Mouse (Mus musculus) cerebellum, adult 18-20 months (tissue): ENCODE measurements around the gene Acat1.
A peak's percentile ranks its signal among the peaks of the same experiment; 100 is the strongest.

Experiments used
- DNase-seq, 2 experiments: peaks; one replicate each; pipeline ENCODE4 v3.0.0; 2021

Gene Acat1

GRCm38 (mm10) chr9:53535416-53536320 lies 74.5 kb downstream of the Acat1 start:
- peak; percentile 13 to 20 for DNase-seq
